Mouse (Mus musculus): ENCODE data around the gene Zswim4. TPM values are rescaled to one million over a fixed set of nuclear protein-coding genes. Genes with fewer than 3 reads are reported as not detected.

Zswim4 gene
- total and polyA plus RNA-seq, 2 experiments from 2014 or later: 15.5 to 47.7 TPM

DNA sequence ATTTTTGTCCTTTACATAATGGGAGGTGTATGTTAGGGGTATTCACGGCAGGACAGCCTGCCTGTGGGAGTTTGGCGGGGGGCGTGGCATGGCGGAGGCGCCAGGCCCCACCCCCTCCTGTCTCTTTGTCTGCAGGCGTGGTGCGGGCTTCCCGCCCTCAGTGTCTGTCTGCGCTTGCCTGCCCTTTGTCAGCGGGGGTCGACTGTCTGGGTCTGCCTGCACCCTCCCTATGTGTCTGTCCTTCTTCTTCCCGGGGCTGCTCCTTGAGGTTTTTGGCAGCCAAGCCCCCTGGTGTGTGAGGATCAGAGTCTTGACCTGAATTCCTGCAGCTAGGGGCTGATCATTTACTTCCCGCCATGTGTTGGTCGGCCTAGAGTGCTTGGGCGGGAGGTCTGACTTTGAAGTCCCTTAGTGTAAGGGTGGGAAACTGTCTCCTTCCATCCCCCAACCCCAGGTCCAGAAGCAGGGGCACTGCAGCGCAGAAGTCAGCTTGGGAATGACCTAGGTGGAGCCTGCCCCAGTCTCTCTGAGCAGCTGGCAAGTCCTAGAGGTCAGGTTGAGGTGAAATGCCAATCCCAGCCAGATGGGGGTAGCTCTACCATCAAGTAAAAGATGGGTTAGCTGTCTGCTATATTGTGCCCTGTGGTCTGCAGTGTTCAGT is 56.2 kb downstream of the Zswim4 start:
- 2% methylated on average over 16 of the region's 16 CpGs for WGBS
- peaks cover 14% of the 10 kb centered on the region for H3K36me3 ChIP-seq (ENCODE audit: insufficient read depth)
- peak; percentile 14; the same call in 1 of the 2 replicates for TF ChIP-seq CTCF (IDR thresholded peaks at IDR 0.05; ENCODE audit: low read depth)
- H3K9ac ChIP-seq: peak overlapping the region; percentile 40
- no peaks in the 10 kb centered on the region for H3K9me3 ChIP-seq (ENCODE audit: low read length)
- H3K27me3 ChIP-seq (ENCODE audit: insufficient read depth, low read length): no peaks in the 10 kb centered on the region
- ATAC-seq (peak; percentile 70), DNase-seq (peak; percentile 80)
- H3K27ac ChIP-seq (ENCODE audit: low read depth, low read length): peak overlapping the region; percentile 60
- peak overlapping the region; percentile 27 for H3K4me3 ChIP-seq (ENCODE audit: low read depth, low read length)
- H3K4me2 ChIP-seq (ENCODE audit: low read depth): peak overlapping the region; percentile 80
- peaks cover 38% of the 10 kb centered on the region for H3K4me1 ChIP-seq (ENCODE audit: insufficient read depth)

DNA sequence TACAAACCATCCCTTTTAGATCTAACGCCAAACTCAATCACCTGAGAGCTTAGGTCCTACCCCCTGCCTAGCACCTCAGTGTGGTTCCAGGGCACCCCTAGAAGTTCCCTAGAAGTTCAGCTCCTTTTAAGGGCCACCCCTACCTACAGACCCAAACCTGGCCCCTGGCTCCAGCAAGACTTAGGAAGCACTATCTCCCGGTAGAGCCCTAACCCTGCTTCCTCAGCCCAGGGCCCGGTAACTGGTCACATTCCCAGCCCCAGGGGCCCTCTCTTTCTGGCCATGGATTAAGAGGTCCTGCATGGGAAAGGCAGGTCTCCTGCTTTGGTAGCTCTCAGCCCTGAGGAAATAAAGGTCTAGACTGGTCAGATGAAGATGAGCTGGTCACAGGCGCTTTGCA is 56.9 kb downstream of the Zswim4 start:
- ATAC-seq (no peak), DNase-seq (no peak)
- H3K4me1 ChIP-seq (ENCODE audit: insufficient read depth): peaks cover 38% of the 10 kb centered on the region
- 8% methylated on average over 4 of the region's 4 CpGs for WGBS
- H3K36me3 ChIP-seq (ENCODE audit: insufficient read depth): peaks cover 17% of the 10 kb centered on the region
- peak overlapping the region; percentile 40 for H3K9ac ChIP-seq
- TF ChIP-seq CTCF (IDR thresholded peaks at IDR 0.05; ENCODE audit: low read depth): no peak
- H3K9me3 ChIP-seq (ENCODE audit: low read length): no peaks in the 10 kb centered on the region
- peak overlapping the region; percentile 60 for H3K27ac ChIP-seq (ENCODE audit: low read depth, low read length)
- H3K27me3 ChIP-seq (ENCODE audit: insufficient read depth, low read length): no peaks in the 10 kb centered on the region
- H3K4me3 ChIP-seq (ENCODE audit: low read depth, low read length): peak overlapping the region; percentile 27
- peak overlapping the region; percentile 80 for H3K4me2 ChIP-seq (ENCODE audit: low read depth)

DNA sequence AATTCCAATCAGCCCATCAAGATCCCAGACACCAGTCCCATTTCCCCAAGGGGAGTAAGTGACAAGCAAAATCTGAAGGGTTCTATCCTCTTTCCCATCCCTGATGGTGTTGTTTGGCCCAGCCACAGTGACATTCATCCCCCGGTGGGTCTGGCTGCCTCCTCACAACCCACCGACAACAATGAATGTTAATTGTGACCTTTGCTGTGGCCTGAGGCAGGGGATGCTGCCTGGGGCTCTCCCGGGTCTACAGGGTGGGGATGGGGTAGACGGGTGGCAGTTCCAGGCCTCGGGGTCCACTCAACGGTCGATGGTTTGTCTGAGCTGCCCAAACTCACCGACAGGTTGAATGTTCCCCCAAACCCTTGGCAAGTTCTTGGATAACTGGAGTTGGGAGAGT is 58.3 kb downstream of the Zswim4 start:
- Histone ChIP-seq H3K4me1 (ENCODE audit: insufficient read depth) (peaks cover 33% of the 10 kb centered on the region), H3K36me3 (ENCODE audit: insufficient read depth) (peaks cover 21% of the 10 kb centered on the region), H3K27me3 (ENCODE audit: insufficient read depth, low read length) (no peaks in the 10 kb centered on the region), H3K27ac (ENCODE audit: low read depth, low read length) (no peak overlapping the region), H3K9ac (no peak overlapping the region), H3K9me3 (ENCODE audit: low read length) (no peaks in the 10 kb centered on the region), H3K4me2 (ENCODE audit: low read depth) (no peak overlapping the region), H3K4me3 (ENCODE audit: low read depth, low read length) (no peak overlapping the region)
- 91% methylated on average over 8 of the region's 8 CpGs for WGBS
- no peak for ATAC-seq
- DNase-seq: no peak
- no peak for TF ChIP-seq CTCF (IDR thresholded peaks at IDR 0.05; ENCODE audit: low read depth)

DNA sequence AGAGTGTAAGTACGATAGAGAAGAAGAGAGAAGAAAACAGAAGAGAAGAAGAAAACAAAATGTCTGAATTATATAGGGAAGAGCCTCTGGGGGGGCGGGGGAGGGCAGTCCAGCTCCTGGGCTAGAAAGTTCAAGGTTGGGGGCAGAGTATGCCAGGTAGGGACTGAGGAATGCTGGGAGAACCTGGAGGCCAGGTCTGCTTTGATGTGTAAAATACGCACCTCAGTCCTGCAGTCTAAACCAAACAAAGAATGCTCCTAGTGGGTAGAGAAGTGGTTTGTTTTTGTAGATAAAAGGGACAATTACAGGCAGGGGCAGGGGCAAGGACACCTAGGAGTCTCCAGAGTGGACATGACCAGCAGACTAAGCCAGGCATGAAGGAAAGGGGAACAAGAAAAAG is 59.5 kb downstream of the Zswim4 start:
- no peaks in the 10 kb centered on the region for H3K27me3 ChIP-seq (ENCODE audit: insufficient read depth, low read length)
- no peak overlapping the region for H3K9ac ChIP-seq
- H3K4me2 ChIP-seq (ENCODE audit: low read depth): no peak overlapping the region
- 92% methylated on average over 3 of the region's 3 CpGs for WGBS
- H3K4me3 ChIP-seq (ENCODE audit: low read depth, low read length): no peak overlapping the region
- H3K4me1 ChIP-seq (ENCODE audit: insufficient read depth): peaks cover 26% of the 10 kb centered on the region
- no peak for TF ChIP-seq CTCF (IDR thresholded peaks at IDR 0.05; ENCODE audit: low read depth)
- H3K36me3 ChIP-seq (ENCODE audit: insufficient read depth): peaks cover 33% of the 10 kb centered on the region
- DNase-seq (no peak), ATAC-seq (no peak)
- H3K9me3 ChIP-seq (ENCODE audit: low read length): no peaks in the 10 kb centered on the region
- H3K27ac ChIP-seq (ENCODE audit: low read depth, low read length): no peak overlapping the region

DNA sequence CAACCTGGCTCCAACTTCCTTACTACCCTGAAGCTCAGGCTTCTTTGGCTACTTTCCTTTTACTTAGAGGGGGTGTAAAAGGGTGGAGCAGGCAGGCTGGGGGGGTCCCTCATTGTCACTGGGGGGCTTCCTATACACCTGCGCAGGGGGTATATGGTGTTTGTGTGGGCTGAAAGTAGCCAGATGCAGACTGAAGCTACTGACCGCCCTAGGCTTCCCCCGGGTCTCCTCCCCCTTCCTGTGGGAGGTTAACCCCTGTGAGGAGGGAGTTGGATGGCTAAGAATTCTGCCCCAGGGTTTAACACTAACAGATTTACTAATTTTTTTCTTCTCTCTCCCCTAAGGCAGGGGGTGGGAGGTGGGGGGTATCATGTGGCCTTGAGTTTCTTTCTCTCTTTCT is 60.3 kb downstream of the Zswim4 start:
- H3K27me3 ChIP-seq (ENCODE audit: insufficient read depth, low read length): no peaks in the 10 kb centered on the region
- ATAC-seq (no peak), DNase-seq (no peak)
- peaks cover 21% of the 10 kb centered on the region for H3K4me1 ChIP-seq (ENCODE audit: insufficient read depth)
- no peak overlapping the region for H3K4me2 ChIP-seq (ENCODE audit: low read depth)
- no peak overlapping the region for H3K9ac ChIP-seq
- no peak overlapping the region for H3K4me3 ChIP-seq (ENCODE audit: low read depth, low read length)
- TF ChIP-seq CTCF (IDR thresholded peaks at IDR 0.05; ENCODE audit: low read depth): no peak
- 51% methylated on average over 3 of the region's 3 CpGs for WGBS
- no peaks in the 10 kb centered on the region for H3K9me3 ChIP-seq (ENCODE audit: low read length)
- no peak overlapping the region for H3K27ac ChIP-seq (ENCODE audit: low read depth, low read length)
- H3K36me3 ChIP-seq (ENCODE audit: insufficient read depth): peaks cover 42% of the 10 kb centered on the region

DNA sequence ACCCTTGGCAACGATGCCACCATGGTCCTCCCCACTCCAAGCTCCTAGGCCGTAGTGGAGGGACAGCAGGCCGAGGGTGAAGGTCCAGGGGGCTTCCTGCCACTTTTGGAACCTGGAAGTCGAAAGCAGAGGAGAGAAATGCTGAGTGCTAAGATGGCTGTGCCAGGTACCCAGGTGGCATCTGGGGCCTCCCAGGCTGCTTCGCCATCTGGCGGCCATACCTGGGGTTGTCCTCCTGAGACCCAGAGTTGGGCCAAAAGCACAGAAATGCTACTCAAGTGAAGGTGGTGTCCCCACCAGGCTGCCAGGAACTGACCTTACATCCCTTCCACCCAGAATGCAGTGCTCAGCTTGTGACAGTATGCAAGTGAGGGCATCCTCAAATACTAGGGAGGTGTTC is 63.0 kb downstream of the Zswim4 start:
- Histone ChIP-seq H3K27me3 (ENCODE audit: insufficient read depth, low read length) (no peaks in the 10 kb centered on the region), H3K27ac (ENCODE audit: low read depth, low read length) (no peak overlapping the region), H3K4me2 (ENCODE audit: low read depth) (no peak overlapping the region), H3K9ac (no peak overlapping the region), H3K9me3 (ENCODE audit: low read length) (no peaks in the 10 kb centered on the region), H3K4me3 (ENCODE audit: low read depth, low read length) (no peak overlapping the region), H3K36me3 (ENCODE audit: insufficient read depth) (peaks cover 50% of the 10 kb centered on the region), H3K4me1 (ENCODE audit: insufficient read depth) (no peaks in the 10 kb centered on the region)
- TF ChIP-seq CTCF (IDR thresholded peaks at IDR 0.05; ENCODE audit: low read depth): peak; percentile 45
- 80% methylated on average over 6 of the region's 6 CpGs for WGBS
- no peak for ATAC-seq
- no peak for DNase-seq

DNA sequence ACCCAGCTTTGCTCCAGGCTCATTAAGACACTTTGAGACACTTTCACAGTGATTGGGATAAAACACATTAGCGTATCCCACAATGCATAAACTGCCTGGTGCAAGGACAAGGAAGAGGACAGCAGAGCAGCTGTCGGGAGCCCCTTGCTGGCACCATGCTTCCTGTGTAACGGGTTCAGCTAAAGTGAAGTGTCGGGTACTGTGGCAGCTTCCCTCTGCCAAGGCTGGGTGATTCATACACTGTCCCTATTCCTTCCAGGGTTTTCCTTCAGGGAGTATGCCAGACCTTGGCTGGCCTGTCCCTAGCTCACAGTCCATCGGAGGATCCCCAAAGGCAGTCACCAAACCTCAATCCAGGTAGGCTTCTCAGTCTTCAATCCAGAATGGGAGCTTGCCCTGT is 66.8 kb downstream of the Zswim4 start:
- no peak for TF ChIP-seq CTCF (IDR thresholded peaks at IDR 0.05; ENCODE audit: low read depth)
- no peaks in the 10 kb centered on the region for H3K9me3 ChIP-seq (ENCODE audit: low read length)
- DNase-seq (no peak), ATAC-seq (no peak)
- no peaks in the 10 kb centered on the region for H3K4me1 ChIP-seq (ENCODE audit: insufficient read depth)
- no peak overlapping the region for H3K4me2 ChIP-seq (ENCODE audit: low read depth)
- H3K9ac ChIP-seq: no peak overlapping the region
- H3K27me3 ChIP-seq (ENCODE audit: insufficient read depth, low read length): no peaks in the 10 kb centered on the region
- 77% methylated on average over 5 of the region's 5 CpGs for WGBS
- peaks cover 36% of the 10 kb centered on the region for H3K36me3 ChIP-seq (ENCODE audit: insufficient read depth)
- H3K4me3 ChIP-seq (ENCODE audit: low read depth, low read length): no peak overlapping the region
- H3K27ac ChIP-seq (ENCODE audit: low read depth, low read length): no peak overlapping the region

All from forebrain, postnatal 0 days (tissue).